Mouse (Mus musculus): ENCODE data around the gene Art2b. TPM values are rescaled to one million over a fixed set of nuclear protein-coding genes. Genes with fewer than 3 reads are reported as not detected.

The Art2b gene
- polyA plus RNA-seq, 1 experiment from 2014 or later: not detected

GRCm38 (mm10) chr7:101550686-101551485 is 34.5 kb downstream of the Art2b start:
- DNase-seq (ENCODE audit: low spot score) (no peak), ATAC-seq (replicated peaks; ENCODE audit: low FRiP score, low read depth) (no peak)
- H3K27ac ChIP-seq: no peak overlapping the region
- no peak overlapping the region for H3K4me3 ChIP-seq (replicated peaks; ENCODE audit: low read depth, low read length)
- H3K27me3 ChIP-seq (ENCODE audit: insufficient read depth, low read length): no peaks in the 10 kb centered on the region
- H3K4me1 ChIP-seq (replicated peaks; ENCODE audit: insufficient read depth, low read length): no peaks in the 10 kb centered on the region
- no peak overlapping the region for H3K9ac ChIP-seq (ENCODE audit: low read depth, low read length)
- H3K36me3 ChIP-seq (ENCODE audit: insufficient read depth, low read length): no peaks in the 10 kb centered on the region
- WGBS: 60% methylated on average over 7 of the region's 7 CpGs
- no peak overlapping the region for H3K4me2 ChIP-seq (ENCODE audit: low read length)
- H3K9me3 ChIP-seq (replicated peaks; ENCODE audit: low read length): no peaks in the 10 kb centered on the region
- no peak for TF ChIP-seq CTCF (IDR thresholded peaks at IDR 0.05; ENCODE audit: low read depth)

DNA sequence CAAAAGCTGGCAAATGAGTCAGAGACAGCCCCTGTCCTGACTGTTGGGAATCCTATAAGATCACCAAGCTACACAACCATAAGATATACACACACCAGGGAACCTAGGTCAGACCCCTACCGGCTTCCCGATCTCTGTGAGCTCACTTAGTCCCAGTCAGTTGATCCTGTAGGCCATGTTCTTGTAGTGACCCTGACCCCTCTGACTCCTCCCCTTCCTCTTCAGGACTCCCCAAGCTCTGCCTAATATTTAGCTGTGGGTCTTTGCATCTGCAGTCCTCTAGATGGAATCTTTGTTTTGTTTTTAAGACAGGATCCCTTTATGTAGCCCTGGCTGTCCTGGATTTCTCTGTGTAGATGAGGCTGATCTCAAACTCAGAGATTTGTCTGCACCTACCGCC is 36.1 kb downstream of the Art2b start:
- Histone ChIP-seq H3K9me3 (replicated peaks; ENCODE audit: low read length) (no peaks in the 10 kb centered on the region), H3K36me3 (ENCODE audit: insufficient read depth, low read length) (no peaks in the 10 kb centered on the region), H3K27me3 (ENCODE audit: insufficient read depth, low read length) (no peaks in the 10 kb centered on the region), H3K4me3 (replicated peaks; ENCODE audit: low read depth, low read length) (no peak overlapping the region), H3K9ac (ENCODE audit: low read depth, low read length) (no peak overlapping the region), H3K27ac (no peak overlapping the region), H3K4me1 (replicated peaks; ENCODE audit: insufficient read depth, low read length) (no peaks in the 10 kb centered on the region), H3K4me2 (ENCODE audit: low read length) (no peak overlapping the region)
- no peak for DNase-seq (ENCODE audit: low spot score)
- 79% methylated on average over 3 of the region's 3 CpGs for WGBS
- no peak for TF ChIP-seq CTCF (IDR thresholded peaks at IDR 0.05; ENCODE audit: low read depth)
- ATAC-seq (replicated peaks; ENCODE audit: low FRiP score, low read depth): no peak

DNA sequence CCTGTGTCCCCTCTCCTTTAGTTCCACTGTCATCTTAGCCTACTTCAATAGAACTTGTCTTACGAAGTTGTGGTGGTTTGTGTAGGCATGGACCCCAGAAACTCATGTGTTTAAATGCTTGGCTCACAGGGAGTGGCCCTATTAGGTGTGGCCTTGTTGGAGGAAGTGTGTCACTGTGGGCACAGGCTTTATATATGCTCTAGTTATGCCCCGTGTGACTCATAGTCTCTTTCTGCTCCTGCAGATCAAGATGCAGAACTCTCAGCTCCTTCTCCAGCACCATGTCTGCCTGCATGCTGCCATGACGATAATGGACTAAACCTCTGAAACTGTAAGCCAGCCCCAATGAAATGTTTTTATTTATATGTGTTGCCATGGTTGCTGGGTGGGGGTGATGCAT is 37.7 kb downstream of the Art2b start:
- no peak overlapping the region for H3K27ac ChIP-seq
- no peak for ATAC-seq (replicated peaks; ENCODE audit: low FRiP score, low read depth)
- H3K27me3 ChIP-seq (ENCODE audit: insufficient read depth, low read length): no peaks in the 10 kb centered on the region
- DNase-seq (ENCODE audit: low spot score): no peak
- no peak overlapping the region for H3K4me3 ChIP-seq (replicated peaks; ENCODE audit: low read depth, low read length)
- H3K36me3 ChIP-seq (ENCODE audit: insufficient read depth, low read length): no peaks in the 10 kb centered on the region
- 87% methylated on average over 3 of the region's 3 CpGs for WGBS
- no peak overlapping the region for H3K9ac ChIP-seq (ENCODE audit: low read depth, low read length)
- TF ChIP-seq CTCF (IDR thresholded peaks at IDR 0.05; ENCODE audit: low read depth): no peak
- H3K4me2 ChIP-seq (ENCODE audit: low read length): no peak overlapping the region
- H3K4me1 ChIP-seq (replicated peaks; ENCODE audit: insufficient read depth, low read length): no peaks in the 10 kb centered on the region
- no peaks in the 10 kb centered on the region for H3K9me3 ChIP-seq (replicated peaks; ENCODE audit: low read length)

- H3K9ac ChIP-seq (ENCODE audit: low read depth, low read length): no peak overlapping the region
- WGBS: 58% methylated on average over 10 of the region's 10 CpGs
- TF ChIP-seq CTCF (IDR thresholded peaks at IDR 0.05; ENCODE audit: low read depth): no peak
- no peaks in the 10 kb centered on the region for H3K36me3 ChIP-seq (ENCODE audit: insufficient read depth, low read length)
- no peak overlapping the region for H3K27ac ChIP-seq
- DNase-seq (ENCODE audit: low spot score) (no peak), ATAC-seq (replicated peaks; ENCODE audit: low FRiP score, low read depth) (no peak)
- H3K9me3 ChIP-seq (replicated peaks; ENCODE audit: low read length): no peaks in the 10 kb centered on the region
- H3K4me3 ChIP-seq (replicated peaks; ENCODE audit: low read depth, low read length): no peak overlapping the region
- peak overlapping the region; percentile 46 for H3K4me2 ChIP-seq (ENCODE audit: low read length)
- H3K27me3 ChIP-seq (ENCODE audit: insufficient read depth, low read length): no peaks in the 10 kb centered on the region
- H3K4me1 ChIP-seq (replicated peaks; ENCODE audit: insufficient read depth, low read length): no peaks in the 10 kb centered on the region
Measured at GRCm38 (mm10) chr7:101541734-101542133, 43.7 kb downstream of the Art2b start.

GRCm38 (mm10) chr7:101541132-101541531 is 44.3 kb downstream of the Art2b start:
- DNase-seq (ENCODE audit: low spot score) (peak; percentile 86), ATAC-seq (replicated peaks; ENCODE audit: low FRiP score, low read depth) (no peak)
- Histone ChIP-seq H3K9me3 (replicated peaks; ENCODE audit: low read length) (no peaks in the 10 kb centered on the region), H3K4me1 (replicated peaks; ENCODE audit: insufficient read depth, low read length) (no peaks in the 10 kb centered on the region), H3K9ac (ENCODE audit: low read depth, low read length) (no peak overlapping the region), H3K4me2 (ENCODE audit: low read length) (peak overlapping the region; percentile 46), H3K36me3 (ENCODE audit: insufficient read depth, low read length) (no peaks in the 10 kb centered on the region), H3K4me3 (replicated peaks; ENCODE audit: low read depth, low read length) (0 out of 2 replicates have a peak overlapping the region, but pooled peaks have one; percentile 7), H3K27ac (no peak overlapping the region), H3K27me3 (ENCODE audit: insufficient read depth, low read length) (no peaks in the 10 kb centered on the region)
- peak; percentile 84 for TF ChIP-seq CTCF (IDR thresholded peaks at IDR 0.05; ENCODE audit: low read depth)
- 4% methylated on average over 11 of the region's 11 CpGs for WGBS

- Histone ChIP-seq H3K36me3 (ENCODE audit: insufficient read depth, low read length) (no peaks in the 10 kb centered on the region), H3K4me1 (replicated peaks; ENCODE audit: insufficient read depth, low read length) (no peaks in the 10 kb centered on the region), H3K9ac (ENCODE audit: low read depth, low read length) (no peak overlapping the region), H3K27me3 (ENCODE audit: insufficient read depth, low read length) (no peaks in the 10 kb centered on the region), H3K27ac (no peak overlapping the region), H3K4me3 (replicated peaks; ENCODE audit: low read depth, low read length) (no peak overlapping the region), H3K4me2 (ENCODE audit: low read length) (no peak overlapping the region), H3K9me3 (replicated peaks; ENCODE audit: low read length) (no peaks in the 10 kb centered on the region)
- ATAC-seq (replicated peaks; ENCODE audit: low FRiP score, low read depth) (no peak), DNase-seq (ENCODE audit: low spot score) (peak; percentile 22)
- WGBS: 64% methylated on average over 5 of the region's 5 CpGs
- TF ChIP-seq CTCF (IDR thresholded peaks at IDR 0.05; ENCODE audit: low read depth): no peak
Measured at GRCm38 (mm10) chr7:101540684-101541083, 44.7 kb downstream of the Art2b start.

All from kidney, postnatal 0 days (tissue).